Mouse (Mus musculus) embryonic facial prominence, embryonic 12.5 days (tissue): Measurements from ENCODE around the gene Atp2b2. TPM values are rescaled to one million over a fixed set of nuclear protein-coding genes. Genes with fewer than 3 reads are reported as not detected.
A peak's percentile ranks its signal among the peaks of the same experiment; 100 is the strongest.

ENCODE experiments used
- ATAC-seq: fragments of 200-750 bp; cut with Nextera tagmentation; 2 replicates; pipeline ENCODE4 v1.8.0; 2017; ENCODE audit not compliant: insufficient number of reproducible peaks, insufficient read depth, low FRiP score, low TSS enrichment
- H3K27ac ChIP-seq: fragments of 300-500 bp; sonication (generic); 2 replicates; pipeline ENCODE4 v1.5.1; 2016; ENCODE audit warnings: mild to moderate bottlenecking
- H3K27me3 ChIP-seq: fragments of 300-500 bp; sonication (generic); 2 replicates; pipeline ENCODE4 v1.6.1; 2016; ENCODE audit warnings: mild to moderate bottlenecking, moderate library complexity
- H3K36me3 ChIP-seq: fragments of 300-500 bp; sonication (generic); 2 replicates; pipeline ENCODE4 v1.6.1; 2016; ENCODE audit warnings: mild to moderate bottlenecking
- H3K4me1 ChIP-seq: fragments of 300-500 bp; sonication (generic); 2 replicates; pipeline ENCODE4 v1.6.1; 2016
- H3K4me2 ChIP-seq: fragments of 300-500 bp; sonication (generic); replicated peaks from 2 replicates; pipeline ENCODE4 v1.6.1; 2016; ENCODE audit warnings: mild to moderate bottlenecking, moderate library complexity
- H3K4me3 ChIP-seq: fragments of 300-500 bp; sonication (generic); 2 replicates; pipeline ENCODE4 v1.5.1; 2016; ENCODE audit warnings: mild to moderate bottlenecking
- H3K9ac ChIP-seq: fragments of 300-500 bp; sonication (generic); 2 replicates; pipeline ENCODE4 v1.6.1; 2016; ENCODE audit warnings: mild to moderate bottlenecking, moderate library complexity
- H3K9me3 ChIP-seq: fragments of 300-500 bp; sonication (generic); 2 replicates; pipeline ENCODE4 v1.6.1; 2016; ENCODE audit warnings: mild to moderate bottlenecking, moderate library complexity
- WGBS: fragments of 180-500 bp; shearing (Covaris S2); methylation state at CpG from one replicate; pipeline ENCODE4 v1.1.7; 2016; 5-methylcytosine and 5-hydroxymethylcytosine counted together
- polyA plus RNA-seq: library from polyadenylated mRNA; unstranded; fragments of >200 nt; fragmentation: Nextera tagmentation; extraction: Ambion mirVana; gene quantifications from 2 replicates; pipeline ENCODE4 v1.2.1, GENCODE M21; 2016

The Atp2b2 gene
- polyA plus RNA-seq, 1 experiment from 2014 or later: 1.9 TPM

DNA sequence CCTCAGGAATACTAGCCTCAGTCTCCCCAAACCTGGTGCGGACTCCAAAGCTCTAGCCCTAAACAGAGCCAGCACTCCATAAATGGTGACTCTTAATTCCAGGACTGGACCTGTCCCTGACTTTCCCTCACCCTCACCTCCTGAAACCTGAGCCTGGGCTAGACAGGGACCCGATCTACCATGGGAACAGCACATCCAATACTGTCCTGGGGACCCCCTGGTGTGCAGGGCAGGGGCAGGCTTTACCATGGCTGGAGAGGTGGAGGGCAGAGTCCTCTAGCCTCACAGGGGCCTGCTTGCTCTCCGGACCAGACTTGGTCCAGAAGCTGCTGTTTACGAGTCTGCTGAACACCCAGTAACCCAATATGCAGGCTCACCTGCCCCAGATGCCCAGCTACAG lies 179.5 kb downstream of the Atp2b2 start:
- ATAC-seq: no peak
- Histone ChIP-seq H3K27me3 (no peaks in the 10 kb centered on the region), H3K9me3 (no peaks in the 10 kb centered on the region), H3K4me1 (no peaks in the 10 kb centered on the region), H3K27ac (no peak overlapping the region), H3K9ac (no peak overlapping the region), H3K4me3 (no peak overlapping the region), H3K36me3 (no peaks in the 10 kb centered on the region), H3K4me2 (no peak overlapping the region)
- WGBS: 79% methylated on average over 4 of the region's 4 CpGs

DNA sequence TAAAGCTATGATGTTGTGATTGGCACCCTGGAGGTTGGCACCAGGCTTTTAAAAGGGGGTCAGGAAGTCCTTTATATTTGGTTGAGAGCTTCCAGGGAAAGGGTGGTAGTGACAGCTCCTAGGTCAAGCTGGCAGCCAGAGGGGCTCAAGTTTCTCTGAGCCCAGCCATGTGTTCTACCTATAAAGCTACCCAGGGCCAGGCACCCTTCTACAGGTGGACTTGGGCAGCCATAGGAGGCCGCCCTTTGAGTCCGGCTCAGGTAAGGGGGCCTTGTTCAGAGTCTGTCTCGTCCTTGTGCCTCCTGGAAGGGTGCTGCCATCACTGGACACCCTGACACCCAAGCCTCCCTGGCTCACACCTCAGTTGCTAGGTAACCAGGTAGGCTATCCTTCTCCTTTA lies 180.5 kb downstream of the Atp2b2 start:
- H3K9me3 ChIP-seq: no peaks in the 10 kb centered on the region
- no peak overlapping the region for H3K27ac ChIP-seq
- no peak for ATAC-seq
- no peaks in the 10 kb centered on the region for H3K27me3 ChIP-seq
- no peak overlapping the region for H3K9ac ChIP-seq
- H3K4me3 ChIP-seq: no peak overlapping the region
- no peaks in the 10 kb centered on the region for H3K36me3 ChIP-seq
- H3K4me2 ChIP-seq: no peak overlapping the region
- WGBS: 66% methylated on average over 3 of the region's 3 CpGs
- no peaks in the 10 kb centered on the region for H3K4me1 ChIP-seq

DNA sequence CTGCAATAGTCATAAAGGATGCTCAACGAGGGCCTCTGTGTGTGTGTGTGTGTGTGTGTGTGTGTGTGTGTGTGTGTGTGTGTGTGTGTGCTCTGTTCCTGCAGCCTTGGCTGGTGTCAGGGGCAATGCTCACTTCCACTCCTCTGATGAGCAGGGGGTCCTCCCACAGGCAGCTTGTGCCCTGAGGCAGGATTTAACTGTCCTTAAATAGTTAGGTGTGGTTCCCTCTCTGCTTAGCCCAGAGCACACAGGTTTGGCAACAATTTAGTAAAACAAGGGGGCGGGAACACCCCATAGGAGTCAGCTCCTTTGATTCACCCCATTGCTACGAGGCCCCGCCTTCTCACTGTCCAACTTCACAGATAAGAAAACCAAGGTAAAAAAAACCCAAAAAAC lies 181.0 kb downstream of the Atp2b2 start:
- H3K9ac ChIP-seq: no peak overlapping the region
- WGBS: 63% methylated on average over 4 of the region's 4 CpGs

DNA sequence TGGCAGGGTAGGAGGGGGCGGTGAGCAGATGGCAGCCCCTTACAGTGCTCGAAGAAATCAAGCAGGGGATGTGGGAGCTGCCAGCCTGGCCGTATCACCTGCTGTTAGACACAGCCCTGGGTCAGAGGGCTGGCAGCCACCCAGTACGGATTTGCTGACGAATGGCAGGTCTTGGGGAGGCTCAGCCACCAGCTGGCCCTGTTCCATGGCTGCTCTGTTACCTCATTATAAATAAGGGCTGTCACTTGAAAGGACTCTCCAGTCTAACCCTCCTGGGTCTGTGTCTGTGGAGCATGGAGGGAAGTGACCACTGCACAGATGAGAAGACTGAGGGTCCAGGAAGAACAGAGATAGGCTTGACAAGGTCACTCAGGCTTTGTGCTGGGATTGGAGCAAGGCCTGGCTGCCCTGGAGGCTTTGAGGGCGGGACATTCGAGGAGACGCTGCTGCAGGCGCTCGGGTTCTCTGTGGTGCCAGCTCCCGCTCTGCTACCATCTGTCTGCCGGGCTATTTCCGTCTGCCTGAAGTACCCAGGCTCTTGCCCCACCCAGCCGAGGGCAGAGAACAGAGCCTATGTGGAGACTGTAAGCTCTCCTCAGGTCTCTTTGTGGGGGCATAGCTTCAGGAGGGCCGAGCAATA lies 181.6 kb downstream of the Atp2b2 start:
- Histone ChIP-seq H3K4me3 (no peak overlapping the region), H3K9me3 (no peaks in the 10 kb centered on the region), H3K27ac (no peak overlapping the region), H3K36me3 (no peaks in the 10 kb centered on the region), H3K9ac (no peak overlapping the region), H3K4me2 (no peak overlapping the region), H3K27me3 (no peaks in the 10 kb centered on the region), H3K4me1 (no peaks in the 10 kb centered on the region)
- 60% methylated on average over 15 of the region's 15 CpGs for WGBS
- no peak for ATAC-seq

More for the DNA sequence above, 181.0 kb downstream of the Atp2b2 start:
- H3K4me3 ChIP-seq: no peak overlapping the region
- H3K36me3 ChIP-seq: no peaks in the 10 kb centered on the region
- H3K27ac ChIP-seq: no peak overlapping the region
- no peaks in the 10 kb centered on the region for H3K4me1 ChIP-seq
- H3K9me3 ChIP-seq: no peaks in the 10 kb centered on the region
- H3K27me3 ChIP-seq: no peaks in the 10 kb centered on the region
- H3K4me2 ChIP-seq: no peak overlapping the region
- ATAC-seq: no peak

DNA sequence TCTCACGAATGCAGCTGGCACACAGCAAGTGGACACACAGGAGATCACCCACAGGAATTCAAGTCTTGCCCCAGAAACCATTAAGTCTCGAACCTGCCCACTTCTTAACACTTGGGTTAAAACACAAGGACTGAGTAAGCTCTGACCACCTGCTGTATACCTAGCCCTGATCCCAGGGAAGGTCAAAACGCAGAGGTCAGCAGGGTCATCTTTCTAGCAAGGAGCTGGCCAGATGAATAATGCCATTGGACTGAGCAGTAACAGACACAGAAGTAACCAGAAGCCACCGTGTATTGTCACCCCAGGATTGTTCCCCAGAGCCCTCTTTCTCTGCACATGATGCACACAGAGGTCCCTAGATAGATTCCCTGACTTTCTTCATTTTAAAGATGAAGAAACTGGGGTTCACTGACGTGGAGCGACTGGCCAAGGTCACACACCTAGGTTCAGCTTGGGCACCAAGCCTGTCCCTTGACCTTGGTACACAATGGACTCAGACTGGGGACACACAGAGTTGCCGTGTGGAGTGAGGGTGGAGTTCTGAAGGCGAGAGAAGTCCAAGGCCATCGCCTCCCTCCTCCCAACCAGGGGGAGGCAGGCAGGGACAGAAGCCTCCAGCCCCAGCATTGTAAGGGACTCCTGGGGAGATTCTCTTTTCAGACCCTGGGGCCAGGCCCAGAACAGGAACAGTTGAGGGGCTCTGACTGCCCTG lies 182.2 kb downstream of the Atp2b2 start:
- Histone ChIP-seq H3K4me3 (no peak overlapping the region), H3K27ac (no peak overlapping the region), H3K9ac (no peak overlapping the region), H3K9me3 (no peaks in the 10 kb centered on the region), H3K36me3 (no peaks in the 10 kb centered on the region), H3K4me1 (no peaks in the 10 kb centered on the region), H3K4me2 (no peak overlapping the region), H3K27me3 (no peaks in the 10 kb centered on the region)
- WGBS: 71% methylated on average over 9 of the region's 9 CpGs
- ATAC-seq: no peak

DNA sequence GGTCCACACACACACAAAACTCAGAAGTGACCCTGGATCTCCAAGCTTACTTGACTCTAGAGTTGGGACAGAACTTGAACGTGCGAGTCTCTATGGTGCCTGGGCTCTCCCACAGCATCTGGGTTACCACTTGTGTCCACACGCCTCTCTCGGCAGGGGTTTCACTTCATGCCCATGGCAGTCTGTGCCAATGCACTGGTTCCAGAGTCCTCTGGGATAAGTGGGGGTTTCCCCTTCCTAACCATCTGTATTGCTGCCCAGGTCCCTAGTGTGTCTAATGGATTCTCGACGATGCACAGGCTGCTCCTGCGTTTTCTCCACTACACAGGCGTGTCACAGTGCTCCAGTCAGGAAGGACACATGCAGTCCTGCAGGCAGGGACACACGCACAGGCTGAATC lies 184.1 kb downstream of the Atp2b2 start:
- H3K36me3 ChIP-seq: no peaks in the 10 kb centered on the region
- no peaks in the 10 kb centered on the region for H3K27me3 ChIP-seq
- no peak overlapping the region for H3K4me2 ChIP-seq
- no peaks in the 10 kb centered on the region for H3K9me3 ChIP-seq
- no peaks in the 10 kb centered on the region for H3K4me1 ChIP-seq
- no peak overlapping the region for H3K4me3 ChIP-seq
- 78% methylated on average over 9 of the region's 9 CpGs for WGBS
- no peak overlapping the region for H3K9ac ChIP-seq
- no peak overlapping the region for H3K27ac ChIP-seq
- no peak for ATAC-seq

DNA sequence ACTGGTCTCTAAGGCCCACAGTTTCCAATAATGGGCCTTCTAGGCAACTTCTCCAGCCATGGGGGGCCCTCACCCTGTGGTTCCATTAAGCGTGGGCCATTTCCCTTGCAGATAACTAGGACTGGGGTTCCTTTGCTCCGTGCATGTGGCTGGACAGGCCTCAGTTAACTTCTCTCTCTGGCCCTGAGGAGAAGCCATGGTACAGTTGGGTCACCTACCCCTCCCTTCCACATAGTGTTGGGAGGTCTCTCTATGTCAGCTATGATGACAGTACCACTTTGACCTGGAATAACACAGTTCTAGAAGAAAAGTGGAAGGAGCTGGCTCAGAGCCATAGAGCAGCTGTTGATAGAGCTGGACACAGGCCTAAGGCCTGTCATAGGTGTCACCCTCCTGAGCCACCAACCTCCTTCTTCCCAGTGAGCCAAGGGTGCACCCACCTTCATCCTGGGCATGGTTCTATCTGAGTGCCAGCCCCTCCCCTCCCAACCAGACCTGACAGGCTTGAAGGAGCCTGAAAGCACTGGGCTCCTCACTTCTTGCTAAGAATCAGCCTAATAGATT lies 185.0 kb downstream of the Atp2b2 start:
- no peaks in the 10 kb centered on the region for H3K27me3 ChIP-seq
- H3K4me2 ChIP-seq: no peak overlapping the region
- H3K9ac ChIP-seq: no peak overlapping the region
- no peak overlapping the region for H3K4me3 ChIP-seq
- WGBS: 71% methylated on average over 2 of the region's 2 CpGs
- no peak overlapping the region for H3K27ac ChIP-seq
- H3K36me3 ChIP-seq: no peaks in the 10 kb centered on the region
- no peak for ATAC-seq
- H3K4me1 ChIP-seq: no peaks in the 10 kb centered on the region
- H3K9me3 ChIP-seq: no peaks in the 10 kb centered on the region

DNA sequence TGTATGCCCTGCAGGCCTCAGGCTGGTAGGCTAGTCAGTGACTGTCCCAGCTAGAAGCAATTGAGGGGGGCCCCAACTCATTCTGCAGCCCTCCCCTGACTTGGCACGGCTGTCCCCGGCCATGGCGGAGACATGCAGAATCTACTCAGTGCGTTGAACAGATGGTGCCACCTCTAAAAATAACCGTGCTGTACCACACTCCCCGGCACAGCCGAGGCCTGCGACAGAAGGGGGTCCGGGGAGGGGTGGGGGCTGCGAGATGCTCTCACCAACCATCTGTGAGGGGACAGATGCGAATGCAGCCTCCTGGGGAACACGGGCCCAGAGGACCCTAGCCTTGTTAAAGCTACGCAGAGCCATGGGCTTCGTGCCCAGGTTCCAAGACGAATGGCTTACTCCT lies 185.6 kb downstream of the Atp2b2 start:
- H3K4me1 ChIP-seq: no peaks in the 10 kb centered on the region
- H3K27me3 ChIP-seq: no peaks in the 10 kb centered on the region
- WGBS: 84% methylated on average over 15 of the region's 15 CpGs
- no peaks in the 10 kb centered on the region for H3K36me3 ChIP-seq
- H3K9ac ChIP-seq: no peak overlapping the region
- H3K9me3 ChIP-seq: no peaks in the 10 kb centered on the region
- no peak overlapping the region for H3K4me3 ChIP-seq
- no peak for ATAC-seq
- H3K4me2 ChIP-seq: no peak overlapping the region
- no peak overlapping the region for H3K27ac ChIP-seq

DNA sequence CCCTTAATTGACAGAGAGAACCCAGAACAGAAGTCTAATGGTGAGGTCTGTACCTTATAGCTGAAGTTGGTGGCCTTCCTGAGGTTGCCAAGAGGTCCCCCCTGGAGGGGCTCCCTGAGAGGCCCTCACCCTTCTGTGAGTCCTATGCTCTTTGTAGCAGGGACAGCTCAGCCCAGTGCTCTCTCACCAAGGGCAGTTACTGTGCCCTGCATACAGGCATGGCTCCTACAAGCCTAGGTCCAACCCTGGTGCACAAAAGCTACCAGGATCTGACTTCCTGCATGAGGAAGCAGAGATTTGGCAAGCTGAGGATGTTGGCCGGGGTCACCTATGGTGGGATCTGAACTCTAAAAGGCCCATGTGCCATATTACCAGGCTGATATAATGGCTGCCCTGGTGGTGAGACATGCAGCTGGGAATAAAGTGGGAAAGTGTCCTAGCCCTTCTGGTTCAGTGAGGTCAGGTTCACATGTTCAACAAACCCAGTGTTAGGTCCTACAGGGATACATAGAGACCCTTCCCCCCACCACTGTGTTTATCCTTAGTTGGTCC lies 186.2 kb downstream of the Atp2b2 start:
- no peaks in the 10 kb centered on the region for H3K36me3 ChIP-seq
- H3K4me2 ChIP-seq: no peak overlapping the region
- no peaks in the 10 kb centered on the region for H3K9me3 ChIP-seq
- H3K4me3 ChIP-seq: no peak overlapping the region
- H3K27me3 ChIP-seq: no peaks in the 10 kb centered on the region
- no peak overlapping the region for H3K27ac ChIP-seq
- 96% methylated on average over 1 of the region's 1 CpGs for WGBS
- no peaks in the 10 kb centered on the region for H3K4me1 ChIP-seq
- ATAC-seq: no peak
- H3K9ac ChIP-seq: no peak overlapping the region

DNA sequence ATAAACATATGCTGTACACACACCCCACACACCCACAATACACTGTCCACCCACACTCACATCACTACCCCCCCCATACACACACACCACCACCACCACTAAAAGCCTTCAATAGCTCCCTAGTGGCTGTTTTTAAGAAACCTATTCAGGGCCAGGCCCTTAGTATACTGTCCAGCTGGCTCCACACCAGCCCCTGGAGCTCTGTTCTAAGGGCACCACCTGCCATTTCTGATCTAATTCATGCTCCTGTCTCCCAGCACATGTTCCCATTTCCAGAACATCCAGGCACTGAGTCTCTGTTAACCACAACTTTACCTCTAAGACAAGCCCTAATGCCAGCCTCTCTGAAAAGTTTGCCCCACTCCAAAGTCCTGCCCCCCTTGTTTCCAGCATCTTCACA lies 186.8 kb downstream of the Atp2b2 start:
- Histone ChIP-seq H3K4me1 (no peaks in the 10 kb centered on the region), H3K27ac (no peak overlapping the region), H3K9me3 (no peaks in the 10 kb centered on the region), H3K36me3 (no peaks in the 10 kb centered on the region), H3K9ac (no peak overlapping the region), H3K4me3 (no peak overlapping the region), H3K27me3 (no peaks in the 10 kb centered on the region), H3K4me2 (no peak overlapping the region)
- ATAC-seq: no peak

DNA sequence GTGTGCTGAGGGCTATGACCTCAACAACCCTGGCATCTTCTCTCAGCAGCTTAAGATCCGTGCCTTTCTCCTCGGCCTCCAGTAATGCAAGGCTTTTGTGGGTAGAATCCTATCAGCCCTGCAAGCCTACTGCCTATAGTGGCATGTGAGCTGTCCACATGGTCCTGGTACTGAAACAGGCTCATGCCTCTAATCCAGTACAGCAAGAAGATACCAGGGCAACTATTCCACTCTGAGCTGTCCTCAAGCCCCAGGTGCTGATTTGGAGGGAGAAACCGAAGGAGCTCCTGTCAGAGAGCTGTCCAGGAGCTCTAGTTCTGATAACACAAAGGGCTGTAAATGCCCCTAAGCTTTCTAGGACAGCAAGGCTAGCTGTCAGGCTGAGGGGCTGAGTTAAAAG lies 190.1 kb downstream of the Atp2b2 start:
- no peaks in the 10 kb centered on the region for H3K4me1 ChIP-seq
- no peaks in the 10 kb centered on the region for H3K9me3 ChIP-seq
- no peaks in the 10 kb centered on the region for H3K36me3 ChIP-seq
- H3K4me3 ChIP-seq: no peak overlapping the region
- H3K9ac ChIP-seq: no peak overlapping the region
- whole genome bisulfite sequencing: 4% methylated on average over 3 of the region's 3 CpGs
- no peak overlapping the region for H3K27ac ChIP-seq
- no peak overlapping the region for H3K4me2 ChIP-seq
- 0 out of 2 replicates have a peak, but pooled peaks have one; percentile 4 for ATAC-seq
- H3K27me3 ChIP-seq: no peaks in the 10 kb centered on the region

DNA sequence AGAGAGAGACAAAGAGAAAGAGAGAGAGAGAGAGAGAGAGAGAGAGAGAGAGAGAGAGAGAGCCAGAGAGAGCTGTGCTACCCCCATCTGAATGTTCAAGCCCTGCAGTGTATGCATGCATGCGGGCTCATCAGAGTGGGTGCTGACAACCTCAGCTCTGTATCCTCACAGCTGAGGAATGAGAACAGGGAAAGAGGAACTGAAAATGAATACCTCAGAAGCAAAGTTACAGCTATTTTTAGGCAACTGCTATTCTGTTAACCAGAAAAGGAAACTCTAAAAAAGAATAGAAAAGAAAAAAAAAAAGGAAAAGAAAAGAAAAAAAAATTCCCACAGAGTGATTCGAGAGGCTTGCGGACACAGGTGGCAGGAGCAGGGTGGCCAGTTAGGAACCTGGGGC lies 192.6 kb downstream of the Atp2b2 start:
- Histone ChIP-seq H3K4me2 (no peak overlapping the region), H3K4me1 (no peaks in the 10 kb centered on the region), H3K9ac (no peak overlapping the region), H3K36me3 (no peaks in the 10 kb centered on the region), H3K9me3 (no peaks in the 10 kb centered on the region), H3K27me3 (no peaks in the 10 kb centered on the region), H3K27ac (no peak overlapping the region), H3K4me3 (no peak overlapping the region)
- ATAC-seq: no peak
- 75% methylated on average over 3 of the region's 3 CpGs for WGBS
